Mouse (Mus musculus): ENCODE data around the gene Mrgprg. TPM values are rescaled to one million over a fixed set of nuclear protein-coding genes. Genes with fewer than 3 reads are reported as not detected.

Mrgprg gene
- total RNA-seq, 2 experiments from 2014 or later, result not detected

DNA sequence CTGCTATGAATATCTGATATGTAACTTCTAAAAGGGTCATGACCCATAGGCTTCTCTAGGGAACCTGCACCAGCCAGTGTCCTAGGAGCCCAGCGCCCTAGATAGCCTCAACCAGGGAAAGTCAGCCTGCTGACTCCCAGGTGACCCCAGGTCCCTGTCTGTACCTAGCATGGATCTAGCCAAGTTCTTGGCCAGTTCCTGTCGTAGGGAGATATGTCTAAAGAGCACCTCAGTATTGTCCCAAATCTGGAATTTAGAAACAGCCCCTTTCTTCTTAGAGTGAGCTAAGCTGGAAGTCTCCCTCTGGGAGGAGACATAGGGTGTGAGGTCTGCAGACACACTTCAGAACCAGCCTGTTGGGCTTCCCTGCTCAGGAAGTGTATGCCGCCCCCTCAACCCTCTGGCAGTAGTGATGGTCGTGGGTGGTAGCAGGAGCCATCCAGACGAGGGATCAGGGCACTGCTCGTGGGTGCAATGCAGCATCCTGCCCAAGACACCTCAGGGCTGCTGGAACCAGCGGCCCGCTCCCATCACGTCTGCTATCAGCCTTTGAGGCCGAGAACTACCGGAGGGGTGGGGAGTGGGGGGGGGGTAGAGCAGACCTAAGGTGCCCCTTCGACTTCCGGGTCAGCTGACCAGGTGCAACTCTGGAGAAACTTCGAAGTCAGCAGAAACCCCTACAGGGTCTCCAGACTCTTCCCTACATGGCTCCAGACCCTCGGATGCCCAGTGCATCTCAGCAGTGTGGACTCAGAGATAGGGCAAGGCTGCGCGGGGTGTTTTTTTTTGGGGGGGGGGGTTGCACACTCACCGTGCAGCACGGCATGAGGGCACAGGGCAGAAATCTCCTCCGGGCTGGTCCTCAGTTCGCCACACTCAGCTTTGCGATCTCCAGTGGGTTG, 10.4 kb downstream of the Mrgprg start, which contains the start of gene Osbpl5:
TSS of gene Osbpl5 (minus strand) at position 861 of the 902 bp plus-strand sequence.
- DNase-seq (ENCODE audit: low spot score in 2 of 2), result peak; percentile 44 to 46
- intact Hi-C loops (cut with DNase I), result loop anchor here (10.0 kb wide), 1 partner anchor 272 kb away; no protein-coding TSS in a partner anchor

DNA sequence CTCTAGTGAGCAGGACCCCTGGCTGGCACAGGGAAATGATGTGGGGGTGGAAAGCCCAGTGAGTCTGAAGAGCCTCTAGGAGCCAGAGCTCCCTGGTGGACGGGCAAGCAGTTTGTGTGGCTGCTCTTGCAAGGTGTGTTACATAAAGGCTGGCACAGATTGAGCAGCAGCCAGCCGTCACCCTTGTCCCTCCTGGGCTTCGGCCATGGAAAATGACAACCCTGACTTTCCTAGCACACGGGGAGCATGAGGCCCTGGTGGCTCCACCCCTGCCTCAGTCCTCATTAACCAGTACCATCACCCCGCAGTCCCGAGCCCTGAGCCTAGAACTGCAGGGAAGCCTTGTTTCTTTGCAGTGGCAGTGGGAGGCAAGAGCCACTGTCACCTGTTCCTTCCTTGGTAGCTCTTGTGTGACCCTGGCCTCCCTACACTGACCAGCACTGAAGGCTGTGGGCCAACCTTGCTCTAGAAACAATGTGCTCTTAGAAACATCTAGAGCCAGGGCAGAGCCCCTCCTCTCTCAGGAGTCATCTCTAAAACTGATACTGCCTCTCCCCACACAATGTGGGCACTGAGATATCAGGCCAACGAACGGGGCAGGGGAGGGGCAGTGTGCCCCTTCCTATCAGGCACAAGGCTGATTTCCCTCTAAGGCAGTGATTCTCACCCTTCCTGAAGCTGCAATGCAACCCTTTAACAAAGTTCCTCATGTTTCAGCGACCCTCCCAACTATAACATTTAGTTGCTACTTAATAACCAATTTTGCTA, 11.3 kb downstream of the Mrgprg start:
- intact Hi-C loops (cut with DNase I), result loop anchor here (10.0 kb wide), 1 partner anchor 271 kb away; no protein-coding TSS in a partner anchor

DNA sequence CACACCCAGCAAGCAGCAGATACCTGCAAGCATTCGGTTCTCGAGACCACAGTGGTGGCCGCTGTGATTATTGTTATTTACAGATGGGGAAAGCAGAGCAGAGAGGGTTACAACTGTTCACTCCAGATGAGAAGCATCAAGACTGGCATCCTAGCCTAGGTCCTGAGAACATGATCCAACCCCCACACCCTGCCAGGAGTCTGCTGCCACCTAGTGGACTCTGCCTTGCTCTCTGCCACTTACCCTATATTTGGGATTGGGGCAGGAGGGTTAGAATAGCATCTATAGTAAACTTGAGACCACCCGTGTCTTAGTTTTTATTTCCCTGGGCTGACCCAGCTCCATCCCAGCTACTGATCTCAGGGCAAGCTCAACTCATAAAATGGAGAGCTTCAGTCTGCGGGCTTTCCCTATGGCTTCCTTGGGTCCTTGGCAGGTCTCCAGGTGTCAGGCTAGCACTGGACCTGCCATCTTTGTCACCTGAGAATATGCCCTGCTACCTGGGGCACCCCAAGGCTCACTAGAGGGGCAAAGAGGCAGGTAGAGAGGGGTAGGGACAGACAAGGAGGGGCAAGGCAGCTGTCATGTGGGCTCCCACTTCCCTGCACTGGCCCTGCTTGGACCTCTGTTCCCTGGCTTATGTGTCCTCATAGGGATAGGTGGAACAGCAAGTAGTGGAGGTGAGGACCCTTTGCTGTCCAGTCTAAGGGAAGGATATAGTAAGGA, 12.6 kb downstream of the Mrgprg start:
- intact Hi-C loops (cut with DNase I), result loop anchor here (10.0 kb wide), 1 partner anchor 269 kb away; no protein-coding TSS in a partner anchor
- peak in 1 of 2 experiments; percentile 41 for DNase-seq (ENCODE audit: low spot score in 2 of 2)

More for the DNA sequence above, 11.3 kb downstream of the Mrgprg start:
- DNase-seq (ENCODE audit: low spot score in 2 of 2), result no peak

DNA sequence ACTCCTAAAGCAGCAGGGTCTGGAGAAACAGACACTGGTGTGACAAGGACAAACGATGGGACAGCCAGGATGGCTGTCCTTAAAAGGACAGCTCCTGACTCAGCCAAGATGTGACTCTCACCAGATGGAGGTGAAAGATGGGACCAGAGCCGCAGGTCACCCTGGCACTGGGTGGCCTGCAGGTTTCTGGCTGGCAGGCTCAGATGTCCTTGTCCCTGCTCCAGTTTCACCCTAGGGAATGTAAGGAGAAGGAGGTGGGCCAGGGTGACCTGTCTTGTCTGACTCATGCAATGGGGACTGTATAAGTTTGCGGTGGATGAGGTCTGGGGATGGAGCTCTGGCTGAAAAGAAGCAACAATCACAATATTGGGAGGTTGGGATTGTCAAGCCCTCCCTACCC, 14.2 kb downstream of the Mrgprg start:
- DNase-seq (ENCODE audit: low spot score in 2 of 2), result no peak
- intact Hi-C loops (cut with DNase I), result loop anchor here (10.0 kb wide), 1 partner anchor 268 kb away; no protein-coding TSS in a partner anchor

DNA sequence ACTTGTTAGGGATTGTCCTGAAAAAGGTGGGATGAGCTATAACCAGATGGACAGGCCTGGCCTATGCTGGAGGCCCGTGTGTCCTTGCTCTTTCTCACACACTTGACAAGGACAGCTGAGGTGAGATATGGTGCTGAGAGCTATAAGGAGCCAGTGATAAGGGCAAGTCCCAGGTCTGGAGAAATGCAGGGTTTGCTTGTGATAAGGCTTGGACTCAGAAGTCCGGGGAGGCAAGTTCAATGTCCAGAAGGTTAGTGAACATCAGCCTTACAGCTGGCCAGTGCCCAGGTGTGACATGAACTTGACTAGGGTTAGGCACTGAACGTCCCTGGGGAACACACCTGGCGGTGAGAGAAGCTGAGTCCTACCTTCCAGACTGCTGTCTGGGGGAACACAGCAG, 14.7 kb downstream of the Mrgprg start:
- no peak for DNase-seq (ENCODE audit: low spot score in 2 of 2)
- intact Hi-C loops (cut with DNase I), result loop anchor here (10.0 kb wide), 1 partner anchor 267 kb away; no protein-coding TSS in a partner anchor

DNA sequence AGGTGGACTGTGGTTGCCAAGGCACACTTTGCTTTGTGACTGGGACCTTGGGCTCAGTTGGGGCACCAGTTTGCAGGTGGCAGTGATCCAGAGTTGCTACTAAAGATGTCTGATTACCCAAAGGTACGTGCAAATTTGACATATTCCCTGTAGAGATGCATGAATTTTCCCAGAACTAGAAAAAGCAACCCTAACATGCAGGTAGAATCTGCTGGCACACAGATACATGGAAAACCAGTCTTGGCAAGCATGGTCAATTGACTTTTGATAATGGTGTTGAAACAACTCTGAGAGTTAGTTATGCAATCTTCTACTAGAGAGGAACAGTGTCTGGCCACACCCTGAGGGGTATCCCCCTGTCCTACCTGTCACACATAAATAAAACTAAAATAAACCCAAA, 15.4 kb downstream of the Mrgprg start:
- intact Hi-C loops (cut with DNase I), result loop anchor here (10.0 kb wide), 1 partner anchor 267 kb away; no protein-coding TSS in a partner anchor
- DNase-seq (ENCODE audit: low spot score in 2 of 2), result no peak

DNA sequence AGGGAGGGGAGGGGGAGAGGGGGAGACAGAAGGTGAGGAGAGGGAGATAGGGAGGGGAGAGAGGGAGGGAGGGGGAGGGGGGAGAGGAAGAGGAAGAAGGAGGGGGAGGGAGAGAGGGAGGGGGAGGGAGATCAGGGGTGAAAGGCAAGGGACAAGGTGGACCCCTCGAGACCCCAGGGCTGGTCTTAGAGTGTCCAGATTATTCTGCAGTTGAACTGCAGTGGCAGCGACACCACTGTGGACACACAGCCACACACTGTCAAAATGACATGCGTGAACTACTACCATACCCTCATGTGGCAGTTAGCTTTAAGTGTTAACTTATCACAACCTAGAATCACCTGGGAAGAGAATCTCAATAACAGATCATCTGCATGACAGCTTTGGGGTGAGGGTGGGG, 17.7 kb downstream of the Mrgprg start:
- no peak for DNase-seq (ENCODE audit: low spot score in 2 of 2)
- intact Hi-C loops (cut with DNase I), result loop anchor here (5.0 kb wide), 1 partner anchor 167 kb away; no protein-coding TSS in a partner anchor

DNA sequence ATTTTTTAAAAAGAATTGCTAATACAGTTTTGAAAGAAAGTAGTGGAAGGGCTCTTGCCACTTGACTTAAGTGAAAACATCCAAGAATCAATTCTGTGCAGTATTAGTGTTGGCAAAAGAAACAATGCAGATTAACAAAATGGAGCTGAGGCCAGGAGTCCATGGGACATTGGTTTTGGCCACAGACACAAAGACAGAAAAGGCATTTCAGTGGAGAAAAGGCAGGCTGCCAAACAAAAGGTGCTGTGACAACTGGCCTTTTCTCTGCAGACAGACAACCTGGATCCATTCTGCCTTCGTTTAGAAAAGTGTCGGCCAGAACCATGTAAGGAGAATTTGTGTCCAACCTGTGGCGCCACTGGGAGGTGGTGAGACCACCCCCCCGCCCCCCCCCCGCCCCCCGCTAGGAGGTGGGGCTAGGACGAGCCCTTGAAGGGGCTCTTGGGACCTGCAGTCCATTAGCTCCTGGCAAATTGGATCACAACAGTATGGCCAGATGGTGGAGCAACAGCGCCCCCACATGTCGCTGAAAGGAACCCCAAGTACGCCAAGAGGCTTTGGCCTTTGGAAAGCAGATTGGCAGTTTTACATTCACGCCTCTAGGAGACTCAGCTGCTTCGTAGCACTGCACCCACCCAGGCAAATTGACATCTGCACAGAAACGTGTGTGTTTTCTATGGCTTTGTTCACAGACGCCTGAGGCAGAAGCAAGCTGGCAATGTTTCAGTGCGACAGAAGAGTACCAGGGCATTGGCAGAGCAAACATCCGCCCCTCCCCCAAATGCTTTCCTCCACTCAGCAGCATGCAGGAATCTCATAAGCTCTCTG, 18.5 kb downstream of the Mrgprg start:
- peak; percentile 86 to 89 for DNase-seq (ENCODE audit: low spot score in 2 of 2)
- intact Hi-C loops (cut with DNase I), result loop anchor here (1.0 to 5.0 kb wide), 2 partner anchors 42 to 166 kb away; no protein-coding TSS in a partner anchor

DNA sequence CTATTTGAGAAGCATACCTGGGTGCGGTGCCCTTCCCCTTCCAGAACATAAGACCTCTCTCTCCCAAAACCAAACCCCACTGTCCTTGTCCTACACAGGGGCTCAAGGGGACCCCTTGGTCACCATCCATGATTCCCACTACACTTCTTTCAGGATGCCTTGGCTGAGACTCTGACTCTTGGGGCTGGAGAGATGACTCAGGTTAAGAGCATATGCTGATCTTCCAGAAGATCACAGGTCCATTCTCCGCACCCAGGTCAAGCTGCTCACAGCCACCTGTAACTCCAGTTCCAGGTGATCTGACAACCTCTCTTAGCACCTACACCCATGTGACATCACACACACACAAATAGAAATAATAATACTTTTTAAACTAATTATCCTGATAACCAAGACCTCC, 26.1 kb downstream of the Mrgprg start:
- intact Hi-C loops (cut with DNase I), result no loop called here
- DNase-seq (ENCODE audit: low spot score in 2 of 2), result no peak

DNA sequence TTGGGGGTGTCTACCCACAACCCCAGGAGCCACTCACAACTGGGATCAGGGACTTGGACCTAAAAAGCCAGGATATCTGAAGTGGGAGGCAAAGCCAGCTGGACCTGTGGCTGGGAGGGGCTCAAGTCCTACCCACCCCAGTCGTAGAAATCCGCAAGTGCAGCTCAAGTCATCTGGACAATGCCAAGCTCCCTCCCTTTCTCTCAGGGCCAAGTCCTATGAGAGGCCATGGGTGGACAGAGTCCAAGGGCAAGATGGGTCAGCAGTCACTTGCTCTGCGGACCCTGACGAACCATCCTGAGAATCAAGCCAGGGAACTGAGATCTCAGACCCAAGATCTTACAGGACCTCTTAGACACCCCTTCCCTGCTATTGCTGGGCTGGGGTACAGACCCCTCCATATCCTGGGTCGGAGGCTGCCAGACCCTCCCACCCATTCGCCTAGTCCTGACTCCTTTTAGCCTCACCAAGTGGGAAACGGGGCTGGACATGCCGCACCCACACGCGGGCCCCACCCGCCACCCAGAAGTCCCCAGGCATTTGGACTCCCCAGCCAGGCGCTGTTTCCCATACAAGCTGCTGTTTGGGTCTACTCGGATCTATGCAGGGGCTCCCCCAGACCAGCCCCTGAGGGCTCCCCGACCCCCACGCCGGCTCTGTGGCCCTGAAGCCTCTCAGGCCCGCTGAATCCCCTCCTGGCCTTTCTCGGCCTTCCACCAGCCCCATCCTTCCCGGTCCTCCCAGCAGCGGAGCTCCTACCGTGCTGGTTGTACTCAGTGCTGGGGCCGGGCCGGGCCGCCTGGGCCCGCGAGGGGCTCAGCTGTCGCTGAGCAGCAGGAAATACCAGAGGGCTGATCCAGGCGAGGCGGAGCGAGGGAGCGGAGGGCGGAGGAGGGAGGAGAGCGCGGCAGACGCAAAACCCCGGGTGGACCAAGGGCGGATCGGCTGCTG, 27.0 kb downstream of the Mrgprg start:
- intact Hi-C loops (cut with DNase I), result no loop called here
- peak; percentile 78 to 81 for DNase-seq (ENCODE audit: low spot score in 2 of 2)

DNA sequence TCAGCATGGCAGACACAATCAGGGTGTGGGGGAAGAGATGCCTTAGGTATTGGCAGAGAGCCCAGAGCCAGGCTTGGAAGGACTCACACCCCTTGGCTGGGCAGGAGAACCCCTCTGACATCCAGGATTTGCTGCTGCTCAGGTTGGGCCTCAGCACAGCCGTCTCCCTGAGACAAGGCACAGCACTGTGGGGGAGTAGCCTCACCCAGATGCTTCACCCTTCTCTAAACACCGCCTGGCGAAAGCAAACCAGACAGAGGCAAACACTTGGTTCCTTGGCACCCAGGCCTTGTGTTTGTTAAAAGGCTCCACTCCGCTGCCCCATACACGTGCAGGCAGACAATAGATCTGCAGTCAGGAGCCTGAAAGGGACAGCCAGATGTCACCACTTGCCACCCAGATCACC, 28.2 kb downstream of the Mrgprg start:
- intact Hi-C loops (cut with DNase I), result no loop called here
- DNase-seq (ENCODE audit: low spot score in 2 of 2), result peak in 1 of 2 experiments; percentile 24

DNA sequence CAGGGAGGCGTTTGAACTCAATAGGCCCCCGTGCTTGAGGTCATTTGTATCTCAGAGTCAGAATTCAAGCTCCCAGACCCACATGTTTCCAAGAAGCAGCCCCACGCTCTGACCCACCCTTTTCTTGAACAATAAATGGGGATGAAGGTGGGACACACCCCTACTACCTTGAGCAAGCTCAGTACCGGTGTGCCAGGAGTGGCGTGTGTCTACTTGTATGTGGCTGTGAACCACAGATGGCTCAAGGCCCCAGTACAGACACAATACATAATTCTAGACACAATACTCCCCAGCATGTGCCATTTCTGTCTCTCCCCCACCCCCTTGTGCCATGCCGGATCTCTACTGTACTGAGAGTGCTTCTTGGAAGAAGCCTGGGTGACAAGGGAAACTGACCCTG, 28.6 kb downstream of the Mrgprg start:
- intact Hi-C loops (cut with DNase I), result no loop called here
- DNase-seq (ENCODE audit: low spot score in 2 of 2), result no peak

DNA sequence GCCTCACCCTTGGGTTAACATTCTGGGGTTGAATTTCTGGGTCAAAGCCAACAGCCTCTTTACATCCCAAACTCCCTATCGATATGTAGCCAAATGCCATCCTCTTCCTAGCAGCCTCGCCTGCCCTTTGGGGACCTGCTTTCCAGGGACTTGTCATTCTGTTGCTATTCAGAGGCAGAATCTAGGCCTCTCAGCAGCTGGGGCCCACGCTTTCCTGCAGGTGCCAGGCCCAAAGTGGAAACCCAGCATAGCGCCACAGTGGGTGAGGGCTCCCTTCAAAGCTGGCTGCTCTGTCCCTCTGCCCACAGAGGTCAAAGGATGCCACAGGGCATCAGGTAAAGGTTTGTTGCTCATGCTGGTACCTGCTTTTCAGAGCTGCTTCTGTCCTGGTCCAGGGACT, 33.0 kb downstream of the Mrgprg start:
- DNase-seq (ENCODE audit: low spot score in 2 of 2), result peak in 1 of 2 experiments; percentile 42
- intact Hi-C loops (cut with DNase I), result no loop called here

DNA sequence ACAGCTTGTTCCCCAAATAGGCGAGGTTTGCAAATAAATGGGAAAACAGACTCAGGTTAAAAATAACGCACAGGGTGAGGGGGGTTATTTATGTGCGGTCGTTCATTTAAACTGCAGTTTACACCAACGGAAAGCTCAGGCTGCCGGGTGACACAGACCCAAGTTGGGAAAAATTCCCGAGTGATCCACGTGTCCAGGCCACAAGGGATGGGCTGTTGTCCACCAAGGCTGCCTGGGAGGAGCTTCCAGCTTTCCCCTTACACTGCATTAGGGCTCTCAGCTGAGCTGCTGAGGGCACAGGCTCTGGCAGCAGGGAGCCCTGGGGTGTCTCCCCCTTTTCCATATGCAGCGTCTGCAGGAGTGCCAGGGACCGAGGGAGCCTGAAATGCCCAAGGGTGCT, 36.9 kb downstream of the Mrgprg start:
- intact Hi-C loops (cut with DNase I), result no loop called here
- no peak for DNase-seq (ENCODE audit: low spot score in 2 of 2)

DNA sequence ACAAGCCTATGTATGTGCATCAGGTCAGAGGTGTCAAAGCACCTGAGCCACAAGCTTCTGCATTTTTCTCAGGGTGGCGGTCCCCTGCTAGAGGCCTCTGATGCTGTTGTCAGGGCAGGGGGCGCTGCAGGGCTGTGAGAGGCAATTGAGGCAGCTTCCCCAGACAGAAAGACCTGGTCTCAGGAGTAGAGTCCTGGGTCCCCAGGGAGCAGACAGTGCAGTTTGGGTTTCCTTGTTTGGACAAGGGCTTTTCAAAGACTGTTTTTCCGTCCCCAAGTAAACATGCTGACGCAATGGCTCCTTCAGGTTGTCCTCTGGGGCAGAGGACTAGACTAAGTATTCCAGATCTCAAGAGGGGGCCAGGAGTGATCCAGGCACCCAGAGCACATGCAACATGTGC, 40.4 kb downstream of the Mrgprg start:
- no peak for DNase-seq (ENCODE audit: low spot score in 2 of 2)
- intact Hi-C loops (cut with DNase I), result no loop called here

DNA sequence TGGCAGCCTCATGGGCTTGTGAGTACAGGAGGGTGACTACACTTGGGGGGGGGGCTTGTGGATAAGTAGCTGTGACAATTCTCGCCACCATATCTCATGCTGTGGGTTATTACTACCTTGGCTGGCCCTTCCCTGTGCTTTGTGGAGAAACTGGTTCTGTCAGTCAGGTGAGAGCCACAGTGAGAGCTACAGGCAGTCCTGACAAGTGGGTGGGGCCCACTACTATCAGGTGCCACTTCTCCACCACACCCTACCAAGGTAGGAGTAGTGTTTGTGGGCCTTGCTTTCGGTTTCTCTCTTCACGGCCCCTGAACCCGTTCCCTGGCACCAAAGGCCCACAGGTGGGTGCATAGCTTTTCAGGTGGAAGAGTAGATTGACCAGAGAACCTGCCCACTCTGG, 43.0 kb downstream of the Mrgprg start:
- DNase-seq (ENCODE audit: low spot score in 2 of 2), result no peak
- intact Hi-C loops (cut with DNase I), result no loop called here

DNA sequence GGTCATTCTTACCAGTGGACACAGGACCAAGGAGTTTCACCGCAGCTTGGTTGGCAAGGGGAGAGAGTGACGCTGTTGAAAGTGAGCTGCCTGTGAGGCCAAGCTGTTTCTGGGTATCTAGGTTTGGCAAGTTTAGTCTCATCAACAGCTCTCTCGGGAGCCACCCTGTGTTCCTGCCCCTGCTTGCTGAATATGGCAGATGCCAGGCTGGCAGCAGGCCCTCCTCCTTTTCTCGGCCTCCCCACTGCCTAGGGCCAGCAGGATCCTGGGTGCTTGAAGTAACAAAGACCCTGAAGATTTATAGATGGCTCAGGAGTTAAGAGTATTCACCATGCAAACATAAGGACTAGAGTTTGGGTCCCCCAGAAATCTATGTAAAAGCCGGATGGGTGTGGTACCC, 44.1 kb downstream of the Mrgprg start:
- intact Hi-C loops (cut with DNase I), result no loop called here
- DNase-seq (ENCODE audit: low spot score in 2 of 2), result peak in 1 of 2 experiments; percentile 24

DNA sequence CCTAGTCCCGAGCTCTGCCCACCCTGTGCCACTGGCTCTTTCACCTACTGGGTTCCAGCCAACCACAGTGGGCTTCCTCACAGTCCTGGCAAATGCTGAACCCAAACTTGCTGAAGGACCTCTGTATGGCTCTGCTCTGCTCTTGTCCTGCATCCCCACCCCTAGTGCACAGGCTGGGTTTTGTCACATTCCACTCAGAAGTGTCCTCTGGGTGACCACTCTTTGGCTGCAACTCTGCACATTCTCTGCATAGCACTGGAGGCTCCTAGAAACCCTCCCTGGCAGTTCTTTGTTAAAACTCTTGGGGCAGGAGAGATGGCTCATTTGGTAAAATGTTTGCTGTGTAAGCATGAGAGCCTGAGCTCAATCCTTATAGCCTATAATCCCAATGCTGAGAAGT, 49.0 kb downstream of the Mrgprg start:
- no peak for DNase-seq (ENCODE audit: low spot score in 2 of 2)
- intact Hi-C loops (cut with DNase I), result no loop called here

Data from left cerebral cortex, postnatal 36 days (tissue).